Mouse (Mus musculus): ENCODE data around the gene Gm39115. TPM values are rescaled to one million over a fixed set of nuclear protein-coding genes. Genes with fewer than 3 reads are reported as not detected.
"Not testable (repeated sequence)": the region's sequence is repeated elsewhere in the genome, so short reads cannot be mapped to it uniquely, and the experiment has no call there.

Gene Gm39115
- total and polyA plus RNA-seq, 3 experiments = not detected

GRCm38 (mm10) chr7:142128843-142129242 is 7.0 kb downstream of the Gm39115 start:
- no peak overlapping the region for H3K9ac ChIP-seq (ENCODE audit: insufficient read depth, low read depth)
- no peaks in the 10 kb centered on the region for H3K4me1 ChIP-seq (ENCODE audit: control insufficient read depth in 1 of 2, insufficient read depth in 2 of 2)
- H3K4me2 ChIP-seq (ENCODE audit: insufficient read depth, low read depth, poor library complexity, severe bottlenecking) = no peak overlapping the region
- no peaks in the 10 kb centered on the region for H3K36me3 ChIP-seq (replicated peaks in 1 of 2; ENCODE audit: control insufficient read depth in 1 of 2, insufficient read depth in 1 of 2, low read length in 1 of 2)
- DNase-seq (ENCODE audit: extremely low read depth) = no peak
- peaks cover 93% of the 10 kb centered on the region for H3K27me3 ChIP-seq (replicated peaks)
- no peak overlapping the region for H3K4me3 ChIP-seq (replicated peaks in 1 of 3; ENCODE audit: low read depth in 2 of 3, low read length in 2 of 3, poor library complexity in 1 of 3)
- no peaks in the 10 kb centered on the region for H3K79me2 ChIP-seq (replicated peaks; ENCODE audit: control insufficient read depth, extremely low read depth, insufficient read depth, poor library complexity, severe bottlenecking)
- dilution Hi-C loops (cut with MboI; ENCODE audit: extremely low pct_ligation_motif_present, extremely low pct_unique_long_range_greater_than_20kb, low sequenced_read_pairs) (no loop called here), in situ Hi-C loops (cut with MboI; ENCODE audit: low pct_ligation_motif_present, low pct_unique_long_range_greater_than_20kb, low sequenced_read_pairs) (no loop called here)
- TF ChIP-seq MAFK (IDR thresholded peaks at IDR 0.05; ENCODE audit: insufficient replicate concordance, low read length) (no peak), E2F4 (IDR thresholded peaks at IDR 0.05; ENCODE audit: insufficient replicate concordance, low read depth, low read length) (no peak), SMC3 (IDR thresholded peaks at IDR 0.05; ENCODE audit: low read depth, low read length) (peak; percentile 26), CTCF (conservative IDR thresholded peaks at IDR 0.05 in 1 of 2, IDR thresholded peaks at IDR 0.05 in 1 of 2; ENCODE audit: low read depth in 2 of 2, low read length in 2 of 2) (peak; percentile 15 to 49; a peak in 2 of 4 replicates), MEF2A (IDR thresholded peaks at IDR 0.05; ENCODE audit: borderline replicate concordance, low read depth, low read length) (no peak), JUN (IDR thresholded peaks at IDR 0.05; ENCODE audit: insufficient read depth, low read depth, low read length) (no peak)
- H3K9me3 ChIP-seq (replicated peaks; ENCODE audit: low read length) = no peaks in the 10 kb centered on the region
- no peak overlapping the region for H3K27ac ChIP-seq (ENCODE audit: insufficient read depth, low read depth)

GRCm38 (mm10) chr7:142120629-142121028 is 15.2 kb downstream of the Gm39115 start, which contains the start of gene Gm45618:
Gene Gm45618, minus strand, starts transcription at chr7:142120729.
- H3K36me3 ChIP-seq (replicated peaks in 1 of 2; ENCODE audit: control insufficient read depth in 1 of 2, insufficient read depth in 1 of 2, low read length in 1 of 2); dilution Hi-C loops (cut with MboI; ENCODE audit: extremely low pct_ligation_motif_present, extremely low pct_unique_long_range_greater_than_20kb, low sequenced_read_pairs); H3K27ac ChIP-seq (ENCODE audit: insufficient read depth, low read depth); H3K4me1 ChIP-seq (ENCODE audit: control insufficient read depth in 1 of 2, insufficient read depth in 2 of 2); DNase-seq (ENCODE audit: extremely low read depth); H3K9me3 ChIP-seq (replicated peaks; ENCODE audit: low read length); H3K9ac ChIP-seq (ENCODE audit: insufficient read depth, low read depth); H3K4me3 ChIP-seq (replicated peaks in 1 of 3; ENCODE audit: low read depth in 2 of 3, low read length in 2 of 3, poor library complexity in 1 of 3); in situ Hi-C loops (cut with MboI; ENCODE audit: low pct_ligation_motif_present, low pct_unique_long_range_greater_than_20kb, low sequenced_read_pairs); H3K4me2 ChIP-seq (ENCODE audit: insufficient read depth, low read depth, poor library complexity, severe bottlenecking); H3K79me2 ChIP-seq (replicated peaks; ENCODE audit: control insufficient read depth, extremely low read depth, insufficient read depth, poor library complexity, severe bottlenecking): not testable (repeated sequence)
- H3K27me3 ChIP-seq (replicated peaks) = peaks cover 79% of the 10 kb centered on the region

GRCm38 (mm10) chr7:142119632-142120031 is 16.2 kb downstream of the Gm39115 start:
- in situ Hi-C loops (cut with MboI; ENCODE audit: low pct_ligation_motif_present, low pct_unique_long_range_greater_than_20kb, low sequenced_read_pairs) = no loop called here
- Histone ChIP-seq H3K36me3 (replicated peaks in 1 of 2; ENCODE audit: control insufficient read depth in 1 of 2, insufficient read depth in 1 of 2, low read length in 1 of 2) (no peaks in the 10 kb centered on the region), H3K4me3 (replicated peaks in 1 of 3; ENCODE audit: low read depth in 2 of 3, low read length in 2 of 3, poor library complexity in 1 of 3) (no peak overlapping the region), H3K27ac (ENCODE audit: insufficient read depth, low read depth) (no peak overlapping the region), H3K9ac (ENCODE audit: insufficient read depth, low read depth) (no peak overlapping the region), H3K4me1 (ENCODE audit: control insufficient read depth in 1 of 2, insufficient read depth in 2 of 2) (no peaks in the 10 kb centered on the region), H3K79me2 (replicated peaks; ENCODE audit: control insufficient read depth, extremely low read depth, insufficient read depth, poor library complexity, severe bottlenecking) (no peaks in the 10 kb centered on the region), H3K27me3 (replicated peaks) (peaks cover 78% of the 10 kb centered on the region), H3K9me3 (replicated peaks; ENCODE audit: low read length) (no peaks in the 10 kb centered on the region), H3K4me2 (ENCODE audit: insufficient read depth, low read depth, poor library complexity, severe bottlenecking) (no peak overlapping the region)
- dilution Hi-C loops (cut with MboI; ENCODE audit: extremely low pct_ligation_motif_present, extremely low pct_unique_long_range_greater_than_20kb, low sequenced_read_pairs) = no loop called here
- DNase-seq (ENCODE audit: extremely low read depth) = no peak
- TF ChIP-seq CTCF (conservative IDR thresholded peaks at IDR 0.05 in 1 of 2, IDR thresholded peaks at IDR 0.05 in 1 of 2; ENCODE audit: low read depth in 2 of 2, low read length in 2 of 2) = peak; percentile 14 to 64; a peak in 2 of 4 replicates
- no peak for TF ChIP-seq TCF12 (IDR thresholded peaks at IDR 0.05; ENCODE audit: low read depth, low read length)
- peak; percentile 35 for TF ChIP-seq SMC3 (IDR thresholded peaks at IDR 0.05; ENCODE audit: low read depth, low read length)
- TF ChIP-seq RAD21 (IDR thresholded peaks at IDR 0.05; ENCODE audit: low read depth, low read length) = peak; percentile 44
- no peak for TF ChIP-seq ETS1 (conservative IDR thresholded peaks at IDR 0.05; ENCODE audit: low read depth, low read length)
- no peak for TF ChIP-seq BHLHE40 (IDR thresholded peaks at IDR 0.05; ENCODE audit: low read depth, low read length)
- TF ChIP-seq MXI1 (IDR thresholded peaks at IDR 0.05; ENCODE audit: low read depth, low read length) = no peak
